Mouse (Mus musculus): ENCODE results near the gene Gab1.

- no peak for TF ChIP-seq TAL1 (IDR thresholded peaks at IDR 0.05; ENCODE audit: low read length)
- no peak for TF ChIP-seq GATA1 (IDR thresholded peaks at IDR 0.05; ENCODE audit: low read length)
These were observed 165.9 kb downstream of the Gab1 start for GRCm38 (mm10) chr8:80714461-80714860.

Data from erythroblast, embryonic 14.5 days (primary cell).